Mouse (Mus musculus) CH12.LX (cell line): ENCODE measurements around the gene Sptbn1. TPM values are rescaled to one million over a fixed set of nuclear protein-coding genes. Genes with fewer than 3 reads are reported as not detected.

Experiments
- DNase-seq: peaks from one replicate; pipeline ENCODE4 v3.0.0-alpha.2; 2013; ENCODE audit errors: extremely low read depth
- H3K27ac ChIP-seq: 2 replicates; pipeline ENCODE4 v1.5.1; 2012; ENCODE audit warnings: low read depth, mild to moderate bottlenecking, control low read depth, moderate library complexity; ENCODE audit not compliant: insufficient read depth
- H3K27me3 ChIP-seq: replicated peaks from 2 replicates; pipeline ENCODE3; 2012; ENCODE audit warnings: inconsistent platforms
- H3K36me3 ChIP-seq, 2 experiments: replicated peaks in 1 of 2; 2 replicates each; pipeline versions ENCODE3 to v1.6.1; 2012; ENCODE audit warnings: inconsistent platforms in 1 of 2, low read length in 1 of 2, mild to moderate bottlenecking in 1 of 2, mixed read lengths in 1 of 2, moderate library complexity in 1 of 2; ENCODE audit not compliant: control insufficient read depth in 1 of 2, insufficient read depth in 1 of 2
- H3K4me1 ChIP-seq, 2 experiments: 2 replicates each; pipeline ENCODE4 v1.6.1; 2012; ENCODE audit warnings: inconsistent platforms in 1 of 2, moderate library complexity in 1 of 2; ENCODE audit not compliant: insufficient read depth in 2 of 2, control insufficient read depth in 1 of 2
- H3K4me2 ChIP-seq: 2 replicates; pipeline ENCODE4 v1.6.1; 2012; ENCODE audit warnings: low read depth, mild to moderate bottlenecking, control low read depth; ENCODE audit not compliant: poor library complexity, insufficient read depth, severe bottlenecking
- H3K4me3 ChIP-seq, 3 experiments: fragments of 150-350 bp in 1 of 3; sonication (generic) in 1 of 3; replicated peaks in 1 of 3; 2 replicates each; pipeline versions ENCODE3 to v1.5.1; 2011 to 2012; ENCODE audit warnings: low read depth in 2 of 3, low read length in 2 of 3, mild to moderate bottlenecking in 2 of 3, moderate library complexity in 2 of 3, control low read depth in 1 of 3, improper control_type of control experiment in 1 of 3, inconsistent platforms in 1 of 3, mixed read lengths in 1 of 3; ENCODE audit not compliant: poor library complexity in 1 of 3
- H3K79me2 ChIP-seq: replicated peaks from 2 replicates; pipeline ENCODE4 v1.6.1; 2012; ENCODE audit warnings: mild to moderate bottlenecking, moderate library complexity; ENCODE audit not compliant: control insufficient read depth, poor library complexity, insufficient read depth, severe bottlenecking; ENCODE audit errors: extremely low read depth
- H3K9ac ChIP-seq: 2 replicates; pipeline ENCODE4 v1.6.1; 2012; ENCODE audit warnings: low read depth, mild to moderate bottlenecking, control low read depth, moderate library complexity; ENCODE audit not compliant: insufficient read depth
- H3K9me3 ChIP-seq: replicated peaks from 2 replicates; pipeline ENCODE3; 2012; ENCODE audit warnings: low read length, inconsistent platforms, mixed read lengths
- CTCF ChIP-seq, 2 experiments: IDR thresholded peaks in 1 of 2; conservative IDR thresholded peaks in 1 of 2; 2 replicates each; pipeline ENCODE4 v1.5.1; 2011 to 2012; ENCODE audit warnings: low read depth in 2 of 2, low read length in 2 of 2, improper control_type of control experiment in 1 of 2, inconsistent platforms in 1 of 2, mild to moderate bottlenecking in 1 of 2, moderate library complexity in 1 of 2
- E2F4 ChIP-seq: IDR thresholded peaks from 2 replicates; pipeline ENCODE4 v1.6.1; 2011; ENCODE audit warnings: low read depth, low read length, improper control_type of control experiment; ENCODE audit not compliant: insufficient replicate concordance
- ELF1 ChIP-seq: IDR thresholded peaks from 2 replicates; pipeline ENCODE4 v1.6.1; 2014; ENCODE audit warnings: low read depth, mild to moderate bottlenecking, inconsistent platforms, low read length, improper control_type of control experiment
- GABPA ChIP-seq: IDR thresholded peaks from 2 replicates; pipeline ENCODE4 v1.6.1; 2012; ENCODE audit warnings: low read depth, low read length, improper control_type of control experiment, inconsistent platforms; ENCODE audit not compliant: insufficient replicate concordance
- HCFC1 ChIP-seq: IDR thresholded peaks from 2 replicates; pipeline ENCODE4 v1.6.1; 2012; ENCODE audit warnings: low read depth, mild to moderate bottlenecking, inconsistent platforms, low read length, improper control_type of control experiment
- MAZ ChIP-seq: IDR thresholded peaks from 2 replicates; pipeline ENCODE4 v1.6.1; 2012; ENCODE audit warnings: low read depth, mild to moderate bottlenecking, inconsistent platforms, low read length, improper control_type of control experiment, moderate library complexity
- MEF2A ChIP-seq: IDR thresholded peaks from 2 replicates; pipeline ENCODE4 v1.6.1; 2014; ENCODE audit warnings: low read depth, mild to moderate bottlenecking, inconsistent platforms, low read length, improper control_type of control experiment, borderline replicate concordance
- NELFE ChIP-seq: IDR thresholded peaks from 2 replicates; pipeline ENCODE4 v1.6.1; 2011; ENCODE audit warnings: low read depth, low read length, improper control_type of control experiment
- PAX5 ChIP-seq: IDR thresholded peaks from 2 replicates; pipeline ENCODE4 v1.6.1; 2012; ENCODE audit warnings: low read length, inconsistent platforms, mixed read lengths
- POLR2AphosphoS2 ChIP-seq: IDR thresholded peaks from 2 replicates; pipeline ENCODE4 v1.6.1; 2011; ENCODE audit warnings: low read depth, low read length, improper control_type of control experiment
- RAD21 ChIP-seq: IDR thresholded peaks from 2 replicates; pipeline ENCODE4 v1.6.1; 2011; ENCODE audit warnings: low read depth, mild to moderate bottlenecking, low read length, improper control_type of control experiment, moderate library complexity
- RCOR1 ChIP-seq: conservative IDR thresholded peaks from 2 replicates; pipeline ENCODE4 v1.6.1; 2012; ENCODE audit warnings: low read depth, mild to moderate bottlenecking, inconsistent platforms, low read length, improper control_type of control experiment
- SMC3 ChIP-seq: IDR thresholded peaks from 2 replicates; pipeline ENCODE4 v1.6.1; 2011; ENCODE audit warnings: low read depth, low read length, improper control_type of control experiment
- TBP ChIP-seq: conservative IDR thresholded peaks from 2 replicates; pipeline ENCODE4 v1.6.1; 2011; ENCODE audit warnings: low read depth, low read length, improper control_type of control experiment
- TCF12 ChIP-seq: IDR thresholded peaks from 2 replicates; pipeline ENCODE4 v1.6.1; 2014; ENCODE audit warnings: low read depth, mild to moderate bottlenecking, inconsistent platforms, low read length, improper control_type of control experiment
- UBTF ChIP-seq: IDR thresholded peaks from 2 replicates; pipeline ENCODE4 v1.6.1; 2012; ENCODE audit warnings: low read depth, mild to moderate bottlenecking, inconsistent platforms, low read length, improper control_type of control experiment, moderate library complexity
- ZC3H11A ChIP-seq: IDR thresholded peaks from 2 replicates; pipeline ENCODE4 v1.6.1; 2012; ENCODE audit warnings: low read depth, mild to moderate bottlenecking, inconsistent platforms, low read length, improper control_type of control experiment
- dilution Hi-C: fragments of 300-500 bp; cut with MboI; formaldehyde crosslinking; loops from 2 replicates; pipeline ENCODE4 v1.14.3; 2020; ENCODE audit warnings: low sequenced_read_pairs; ENCODE audit not compliant: extremely low pct_unique_long_range_greater_than_20kb, extremely low pct_ligation_motif_present
- in situ Hi-C: fragments of 300-500 bp; cut with MboI; formaldehyde crosslinking; loops from 3 replicates; pipeline ENCODE4 v1.14.3; 2019; ENCODE audit warnings: low sequenced_read_pairs, low pct_ligation_motif_present, low pct_unique_long_range_greater_than_20kb, mixed read lengths
- polyA plus RNA-seq: library from polyadenylated mRNA; unstranded; fragments of >175 nt; gene quantifications from 2 replicates; pipeline ENCODE4 v1.2.1, GENCODE M21; 2012; ENCODE audit warnings: low read depth; ENCODE audit not compliant: insufficient read length
- total RNA-seq, 2 experiments: library from RNA; depleted of rRNA; stranded (reverse); fragments of 300-350 nt in 1 of 2; fragments of >200 nt in 1 of 2; gene quantifications; 2 replicates each; pipeline ENCODE4 v1.2.3; 2012 to 2014

Gene Sptbn1
- total and polyA plus RNA-seq, 3 experiments: 38.2 to 54.7 (median 43.7) TPM

DNA sequence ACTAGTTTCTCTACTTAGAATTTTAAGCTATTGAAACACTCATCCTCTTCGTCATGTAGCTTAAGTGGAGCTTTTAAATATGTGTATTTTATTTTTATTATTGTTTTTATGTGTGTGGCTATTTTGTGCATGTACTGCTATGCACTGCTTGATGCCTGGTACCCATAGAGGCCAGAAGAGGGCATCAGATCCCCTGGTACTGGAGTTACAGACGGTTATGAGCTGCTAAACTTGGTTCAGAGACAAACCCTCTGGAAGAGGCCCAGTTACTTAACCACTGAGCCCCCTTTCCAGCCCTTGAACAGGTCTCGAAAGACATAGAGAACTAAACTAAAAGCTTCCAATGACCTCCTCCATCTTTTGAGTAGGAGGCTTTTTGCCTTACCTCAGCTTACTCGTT, 30.0 kb downstream of the Sptbn1 start:
- Histone ChIP-seq H3K27me3 (no peaks in the 10 kb centered on the region), H3K4me1 (no peaks in the 10 kb centered on the region)
- peak; percentile 83 for TF ChIP-seq RAD21
- TF ChIP-seq SMC3: peak; percentile 85
- TF ChIP-seq MAZ: no peak
- TF ChIP-seq CTCF (conservative IDR thresholded peaks at IDR 0.05 in 1 of 2, IDR thresholded peaks at IDR 0.05 in 1 of 2; ENCODE audit: low read depth in 2 of 2, low read length in 2 of 2): peak; percentile 47 to 83; a peak in 3 of 4 replicates
- 0 out of 2 replicates have a peak, but pooled peaks have one; percentile 11 for TF ChIP-seq ELF1
- TF ChIP-seq RCOR1: no peak
- peak; percentile 12; the same call in 1 of the 2 replicates for TF ChIP-seq NELFE
- TF ChIP-seq E2F4: no peak
- TF ChIP-seq TCF12: 0 out of 2 replicates have a peak, but pooled peaks have one; percentile 19
- peak; percentile 57 for TF ChIP-seq ZC3H11A
- TF ChIP-seq, all 38 proteins: peak for 7
- H3K9ac ChIP-seq: no peak overlapping the region
- H3K9me3 ChIP-seq: no peaks in the 10 kb centered on the region
- H3K36me3 ChIP-seq: peaks cover 0 to 2% of the 10 kb centered on the region in 2 experiments
- in situ Hi-C loops: loop anchor here (25.0 kb wide), 1 partner anchor 549 kb away; no protein-coding TSS in a partner anchor
- no peak overlapping the region for H3K4me3 ChIP-seq
- peak; percentile 42 for DNase-seq
- dilution Hi-C loops: no loop called here
- H3K27ac ChIP-seq: no peak overlapping the region
- H3K4me2 ChIP-seq: no peak overlapping the region
- H3K79me2 ChIP-seq: no peaks in the 10 kb centered on the region

DNA sequence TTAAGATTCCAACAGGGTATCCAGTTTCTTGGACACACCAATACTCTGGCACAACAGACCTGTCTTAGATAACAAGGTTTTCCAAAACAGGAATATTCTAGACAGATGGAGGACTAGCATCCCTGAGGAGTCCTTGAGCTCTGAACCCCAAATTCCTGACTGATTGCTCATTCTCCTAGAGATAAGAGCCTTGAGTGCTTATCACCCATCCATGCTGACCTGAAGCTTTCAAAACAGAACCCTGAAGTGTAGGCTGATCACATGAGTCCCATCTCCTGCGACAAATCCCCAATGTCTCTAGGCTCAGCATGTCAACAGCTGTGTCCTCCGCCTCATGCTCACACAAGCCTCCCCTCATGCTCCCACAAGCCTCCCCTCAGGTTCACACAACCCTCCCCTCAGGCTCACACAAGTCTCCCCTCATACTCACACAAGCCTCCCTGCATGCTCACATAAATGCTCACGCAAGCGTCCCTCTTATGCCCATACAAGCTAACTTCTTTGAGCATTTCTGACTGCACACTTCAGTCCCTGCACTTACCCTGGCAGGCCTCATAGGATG, 31.2 kb downstream of the Sptbn1 start:
- dilution Hi-C loops: no loop called here
- H3K4me1 ChIP-seq: no peaks in the 10 kb centered on the region
- H3K4me2 ChIP-seq: no peak overlapping the region
- H3K9me3 ChIP-seq: no peaks in the 10 kb centered on the region
- H3K9ac ChIP-seq: no peak overlapping the region
- H3K36me3 ChIP-seq: peaks cover 0 to 2% of the 10 kb centered on the region in 2 experiments
- no peaks in the 10 kb centered on the region for H3K79me2 ChIP-seq
- no peak for TF ChIP-seq MAZ
- no peak for TF ChIP-seq HCFC1
- no peak for TF ChIP-seq POLR2AphosphoS2
- TF ChIP-seq TBP: no peak
- no peak for TF ChIP-seq ELF1
- no peak for TF ChIP-seq MEF2A
- TF ChIP-seq GABPA: no peak
- TF ChIP-seq TCF12: no peak
- no peak for TF ChIP-seq PAX5
- TF ChIP-seq UBTF: no peak
- in situ Hi-C loops: loop anchor here (25.0 kb wide), 1 partner anchor 551 kb away; no protein-coding TSS in a partner anchor
- H3K27me3 ChIP-seq: no peaks in the 10 kb centered on the region
- H3K27ac ChIP-seq: no peak overlapping the region
- DNase-seq: no peak
- H3K4me3 ChIP-seq: no peak overlapping the region
